Mouse (Mus musculus) MEL-GATA-1-ER (cell line): ENCODE results near the gene Syt11.
A peak's percentile ranks its signal among the peaks of the same experiment; 100 is the strongest.
"Not testable (repeated sequence)": the region's sequence is repeated elsewhere in the genome, so short reads cannot be mapped to it uniquely, and the experiment has no call there.

ENCODE experiments used
- DNase-seq: peaks from one replicate; pipeline ENCODE4 v3.0.0-alpha.2; 2012; ENCODE audit warnings: low read depth; ENCODE audit errors: extremely low read depth

The Syt11 gene

GRCm38 (mm10) chr3:88774939-88775841 lies at the start of gene Syt11:
TSS of gene Syt11 (minus strand) at chr3:88775164.
- DNase-seq, result peak; percentile 38

GRCm38 (mm10) chr3:88803910-88804540 lies 29.1 kb upstream of the Syt11 start:
- no peak for DNase-seq

GRCm38 (mm10) chr3:88797507-88797906 lies 22.5 kb upstream of the Syt11 start:
- not testable (repeated sequence) for DNase-seq

- DNase-seq, result not testable (repeated sequence)
These were observed 13.1 kb upstream of the Syt11 start for GRCm38 (mm10) chr3:88788033-88788432.

- DNase-seq, result not testable (repeated sequence)
These were observed 11.8 kb upstream of the Syt11 start for GRCm38 (mm10) chr3:88786805-88787204.

- not testable (repeated sequence) for DNase-seq
These were observed 11.4 kb upstream of the Syt11 start for GRCm38 (mm10) chr3:88786323-88786722.

GRCm38 (mm10) chr3:88784889-88785288 lies 9.9 kb upstream of the Syt11 start:
- no peak for DNase-seq

GRCm38 (mm10) chr3:88773163-88773562 lies 1.8 kb downstream of the Syt11 start:
- not testable (repeated sequence) for DNase-seq

GRCm38 (mm10) chr3:88772399-88772798 lies 2.6 kb downstream of the Syt11 start:
- DNase-seq, result peak; percentile 66

GRCm38 (mm10) chr3:88771941-88772280 lies 3.1 kb downstream of the Syt11 start:
- DNase-seq, result not testable (repeated sequence)

GRCm38 (mm10) chr3:88771189-88771940 lies 3.6 kb downstream of the Syt11 start:
- peak; percentile 40 for DNase-seq

GRCm38 (mm10) chr3:88762401-88762831 lies 12.5 kb downstream of the Syt11 start:
- DNase-seq, result no peak

- DNase-seq, result no peak
These were observed 13.3 kb downstream of the Syt11 start for GRCm38 (mm10) chr3:88761619-88762018.

- DNase-seq, result peak; percentile 54
These were observed 16.9 kb downstream of the Syt11 start for GRCm38 (mm10) chr3:88758045-88758500.

GRCm38 (mm10) chr3:88756276-88756675 lies 18.7 kb downstream of the Syt11 start:
- no peak for DNase-seq

- DNase-seq, result no peak
These were observed 19.4 kb downstream of the Syt11 start for GRCm38 (mm10) chr3:88755541-88755940.

GRCm38 (mm10) chr3:88754283-88754682 lies 20.7 kb downstream of the Syt11 start:
- peak; percentile 59 for DNase-seq

- DNase-seq, result peak; percentile 20
These were observed 28.1 kb downstream of the Syt11 start for GRCm38 (mm10) chr3:88746871-88747231.

- no peak for DNase-seq
These were observed 28.7 kb downstream of the Syt11 start for GRCm38 (mm10) chr3:88746139-88746870.

- DNase-seq, result no peak
These were observed 29.4 kb downstream of the Syt11 start for GRCm38 (mm10) chr3:88745534-88745933.

GRCm38 (mm10) chr3:88740147-88740546 lies 34.8 kb downstream of the Syt11 start:
- no peak for DNase-seq
